Mouse (Mus musculus) right cerebral cortex, adult 18-20 months (tissue): ENCODE data around the gene Trnp1.
"Not testable (repeated sequence)": the region's sequence is repeated elsewhere in the genome, so short reads cannot be mapped to it uniquely, and the experiment has no call there.

ENCODE experiments used
- DNase-seq: peaks from one replicate; pipeline ENCODE4 v3.0.0; 2022; ENCODE audit warnings: mixed read lengths

The Trnp1 gene

DNA sequence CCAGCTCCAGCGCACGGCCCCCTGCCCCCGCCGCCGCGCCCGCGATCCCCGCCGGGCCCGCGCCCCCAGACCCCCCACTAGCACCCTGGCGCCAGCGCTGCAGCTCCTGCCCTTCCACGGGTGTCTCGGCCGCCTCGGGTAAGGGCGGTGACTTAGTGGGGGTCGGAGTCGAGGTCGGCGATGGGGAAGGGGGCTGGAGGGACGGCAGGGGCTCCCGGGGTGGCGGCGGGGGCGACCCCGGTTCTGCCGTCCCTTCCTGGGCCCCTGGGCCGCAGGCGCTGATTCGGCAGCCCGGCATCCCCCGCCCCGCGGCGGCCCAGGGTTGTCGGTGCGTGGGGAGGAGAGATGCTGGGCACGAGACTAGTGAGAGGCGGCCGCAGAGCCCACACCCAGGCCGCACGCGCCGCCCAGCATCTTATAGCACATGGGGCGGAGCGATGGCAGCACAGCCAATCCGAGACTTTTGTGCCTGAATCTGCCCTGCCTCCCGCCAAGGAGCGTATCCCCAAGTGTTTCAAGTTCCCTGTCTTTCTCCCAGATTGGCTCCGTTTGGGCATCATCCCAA is at the start of gene Trnp1:
TSS of gene Trnp1 (minus strand) at position 391 of the 565 bp plus-strand sequence.
- DNase-seq, result peak; percentile 93

DNA sequence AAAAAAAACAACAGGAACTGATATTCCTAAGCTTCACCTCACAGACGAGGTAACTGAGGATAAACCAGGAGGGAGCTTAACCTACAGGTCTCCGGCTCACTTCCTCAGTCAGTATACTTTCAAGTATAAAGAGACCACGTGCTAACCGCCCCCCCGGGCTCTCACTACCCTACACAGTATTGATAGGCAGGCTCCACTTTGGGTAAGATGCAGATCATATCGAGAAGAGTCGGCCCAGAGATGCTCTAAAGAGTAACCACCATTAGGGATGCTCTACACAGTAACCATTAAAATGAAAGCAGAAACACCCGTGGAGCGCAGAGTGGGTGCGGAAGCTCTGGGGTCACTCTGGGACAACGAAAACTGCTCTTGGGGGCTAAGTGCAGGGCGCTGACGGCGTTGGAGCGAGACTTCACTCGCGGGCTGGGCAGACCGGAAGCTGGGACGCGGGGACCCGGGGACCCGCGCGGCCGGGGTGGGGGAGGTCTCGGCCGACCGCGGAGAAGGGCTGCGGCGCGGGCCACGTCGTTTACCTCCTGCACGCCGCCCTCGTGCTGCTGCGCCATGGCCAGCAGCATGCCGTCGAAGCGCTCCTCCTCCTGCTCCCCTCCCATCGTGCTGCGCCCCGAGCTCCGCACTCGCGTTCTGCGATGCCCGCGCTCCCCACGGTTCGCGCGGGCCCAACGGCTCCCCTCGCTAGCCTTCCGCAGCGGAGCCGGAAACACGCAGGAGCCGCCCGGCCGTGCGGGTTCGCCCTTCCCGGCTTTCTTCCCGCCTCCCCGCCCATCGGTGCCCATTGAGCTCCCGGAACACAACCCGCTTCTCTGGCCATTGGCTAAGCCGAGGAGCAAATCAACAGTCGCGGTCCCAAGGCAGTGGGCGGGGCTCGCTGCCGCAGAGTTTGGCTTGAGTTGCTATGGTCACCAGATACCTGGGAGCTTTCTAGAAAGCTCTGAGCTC is 47.2 kb upstream of the Trnp1 start, which contains the start of gene Nudc:
TSS of gene Nudc (minus strand) at position 725 of the 960 bp plus-strand sequence.
- DNase-seq, result peak; percentile 98

DNA sequence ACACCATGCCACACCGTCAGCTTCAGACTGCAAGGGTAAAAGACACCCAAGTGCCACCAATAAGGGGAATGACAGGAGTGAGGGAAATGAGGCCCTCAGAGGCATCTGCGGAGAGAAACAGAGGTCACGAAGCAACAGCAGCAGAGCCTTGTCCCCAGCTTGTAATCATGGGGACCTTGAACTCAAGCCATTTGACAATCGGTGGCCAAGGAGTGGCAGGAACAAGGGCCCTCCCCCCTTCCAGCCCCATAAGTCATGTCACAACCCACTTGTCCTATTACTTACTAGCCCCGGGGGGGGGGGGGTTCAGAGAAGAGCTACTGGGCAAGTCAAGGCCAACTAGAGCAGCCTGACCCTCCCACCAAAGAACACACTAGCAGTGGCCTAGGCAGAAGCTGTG is 38.3 kb upstream of the Trnp1 start:
- no peak for DNase-seq

DNA sequence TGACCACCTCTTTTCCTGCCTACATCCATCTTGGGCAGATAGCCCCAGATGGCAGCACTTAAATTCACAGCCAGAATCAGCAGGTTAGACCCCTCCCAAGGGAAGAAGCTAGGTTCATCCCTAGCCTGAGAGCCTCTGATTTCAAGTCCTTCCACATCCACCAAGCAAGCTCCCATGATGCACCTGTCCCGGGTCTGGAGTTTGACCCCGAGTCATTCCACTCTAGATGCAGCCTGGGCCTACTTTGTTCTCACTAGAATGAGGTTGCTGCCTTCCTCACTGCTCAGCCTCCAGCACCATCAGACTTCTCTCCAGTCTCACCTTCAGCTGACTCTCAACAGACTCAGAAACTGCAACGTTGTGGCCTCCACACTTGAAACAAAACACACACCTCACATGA is 37.7 kb upstream of the Trnp1 start:
- no peak for DNase-seq

DNA sequence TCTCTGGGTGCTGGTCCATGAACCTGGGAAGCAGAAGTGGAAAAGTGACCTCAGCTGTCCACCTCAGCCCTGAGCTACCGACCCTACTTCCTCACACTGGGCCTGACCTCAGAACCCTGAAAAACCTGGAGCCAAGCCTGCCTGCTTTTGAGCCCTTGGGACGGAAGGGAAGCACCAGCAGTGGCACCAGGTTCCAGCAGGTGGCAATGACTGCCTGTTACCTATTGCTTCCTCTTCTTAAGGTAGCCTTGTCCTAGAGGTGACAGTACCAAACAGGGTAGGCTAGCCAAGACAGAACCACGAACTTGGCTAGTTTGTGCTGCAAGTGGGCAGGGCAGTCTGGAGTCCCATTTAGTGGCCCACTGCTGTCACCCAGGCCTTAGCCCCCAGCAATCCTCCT is 34.4 kb upstream of the Trnp1 start:
- DNase-seq, result no peak

DNA sequence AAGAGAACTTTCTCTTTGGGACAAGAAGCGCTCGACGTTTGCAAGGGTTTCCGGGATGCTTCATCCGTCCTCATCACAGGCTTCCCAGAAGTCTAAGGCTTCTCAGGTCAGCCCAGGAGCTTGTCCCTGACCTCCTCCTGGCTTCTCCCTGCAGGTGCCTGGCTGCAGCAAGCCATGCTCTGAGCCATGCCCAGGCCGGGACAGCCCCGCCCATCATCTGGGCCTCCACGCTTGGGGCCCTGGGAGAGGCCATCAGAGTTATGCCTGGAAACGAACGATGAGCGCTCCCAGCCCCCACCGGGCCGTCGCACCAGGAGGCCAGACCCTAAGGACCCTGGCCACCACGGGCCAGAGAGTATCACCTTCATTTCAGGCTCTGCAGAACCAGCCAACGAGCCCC is 29.4 kb upstream of the Trnp1 start:
- DNase-seq, result no peak

DNA sequence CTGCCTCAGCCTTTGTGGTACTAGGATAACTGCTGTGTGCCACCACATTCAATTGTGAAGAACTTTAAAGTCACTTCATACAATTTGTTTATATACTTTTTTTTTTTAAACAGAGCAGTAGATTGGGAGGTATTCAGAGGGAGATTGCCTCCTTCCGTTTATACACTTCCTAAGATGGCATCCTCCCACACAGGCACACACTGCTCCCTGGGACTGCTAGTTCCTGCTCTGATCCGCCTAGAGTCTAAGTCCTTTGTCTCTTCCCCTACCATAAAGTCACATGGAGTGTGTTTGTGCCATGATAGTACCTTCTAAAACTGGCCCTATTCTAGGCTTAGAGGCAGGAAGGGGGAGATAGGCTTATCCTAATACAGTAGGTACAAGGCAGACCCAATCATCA is 23.2 kb upstream of the Trnp1 start:
- DNase-seq, result peak; percentile 28

DNA sequence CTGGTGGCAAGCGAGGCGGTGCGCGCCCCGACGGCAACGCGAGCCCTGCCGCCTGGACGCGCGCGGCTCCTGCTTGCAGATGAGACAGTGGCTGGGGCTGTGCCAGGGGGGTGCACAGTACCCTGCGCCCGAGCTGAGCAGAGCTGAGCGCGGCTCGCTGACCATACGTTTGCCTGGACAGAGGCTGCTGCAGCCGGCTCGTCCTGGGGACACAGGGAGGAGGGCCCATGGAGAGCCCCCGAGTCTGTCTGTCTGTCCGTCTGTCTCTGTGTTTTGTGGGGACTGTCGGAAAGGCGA is 21.0 kb upstream of the Trnp1 start:
- DNase-seq, result no peak

DNA sequence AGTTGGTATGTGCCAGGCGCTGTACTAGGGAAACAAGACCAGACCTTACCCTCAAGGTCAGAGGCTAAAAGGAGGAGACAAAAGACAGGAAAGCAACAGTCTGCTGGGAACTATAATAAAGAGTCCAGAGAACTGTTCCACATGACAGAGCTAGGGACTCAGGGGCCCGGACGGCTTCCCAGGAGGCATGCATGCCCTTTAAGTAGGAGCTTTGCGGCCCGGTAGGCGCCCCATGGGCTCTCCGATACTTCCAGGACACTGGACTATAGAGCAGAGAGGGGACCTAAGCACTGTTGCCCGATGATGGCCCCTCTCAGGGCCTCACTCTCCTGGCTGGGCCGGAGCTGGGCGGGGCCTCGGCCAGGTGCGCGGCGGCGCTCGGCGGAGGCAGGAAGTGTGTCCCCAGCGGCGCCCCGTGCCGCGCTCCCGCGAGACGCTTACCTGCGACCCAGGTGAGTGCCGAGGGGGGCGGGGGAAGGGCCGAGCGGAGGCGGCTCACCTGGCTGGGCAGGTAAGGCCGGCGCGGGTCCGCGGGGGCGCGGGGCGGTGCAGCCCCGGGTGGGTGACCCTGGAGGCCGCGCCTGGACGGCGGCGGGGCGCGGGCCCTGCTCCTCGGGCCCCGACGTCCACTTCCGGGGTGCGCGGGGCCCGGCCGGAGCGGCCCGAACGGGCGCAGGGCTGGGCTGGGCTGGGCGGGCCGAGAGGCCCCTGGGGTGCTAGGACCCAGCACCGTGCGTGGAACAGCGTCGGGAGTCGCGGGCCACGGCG is 20.4 kb upstream of the Trnp1 start, which contains the start of gene Kdf1:
TSS of gene Kdf1 (plus strand) at position 363 of the 768 bp plus-strand sequence.
- DNase-seq, result no peak

DNA sequence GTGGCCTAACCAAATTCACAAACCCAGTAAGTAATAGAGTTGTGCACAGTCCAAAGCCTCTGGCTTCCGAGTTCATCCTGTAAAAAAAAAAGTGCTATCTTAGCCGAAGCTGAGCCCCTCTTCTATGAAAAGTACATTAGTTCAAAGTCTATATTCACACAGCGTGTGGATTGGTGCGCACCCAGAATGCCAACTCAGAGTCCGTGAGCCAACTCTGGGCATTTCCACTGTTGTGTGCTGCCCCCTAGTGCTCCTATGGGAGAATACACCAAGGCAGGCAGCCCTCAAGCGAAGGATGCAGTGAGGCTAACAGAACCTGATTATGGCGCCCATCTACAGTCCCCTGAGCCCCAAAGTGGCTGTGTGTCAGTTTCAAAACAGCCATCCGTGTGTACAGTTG is 14.6 kb upstream of the Trnp1 start:
- peak; percentile 78 for DNase-seq

DNA sequence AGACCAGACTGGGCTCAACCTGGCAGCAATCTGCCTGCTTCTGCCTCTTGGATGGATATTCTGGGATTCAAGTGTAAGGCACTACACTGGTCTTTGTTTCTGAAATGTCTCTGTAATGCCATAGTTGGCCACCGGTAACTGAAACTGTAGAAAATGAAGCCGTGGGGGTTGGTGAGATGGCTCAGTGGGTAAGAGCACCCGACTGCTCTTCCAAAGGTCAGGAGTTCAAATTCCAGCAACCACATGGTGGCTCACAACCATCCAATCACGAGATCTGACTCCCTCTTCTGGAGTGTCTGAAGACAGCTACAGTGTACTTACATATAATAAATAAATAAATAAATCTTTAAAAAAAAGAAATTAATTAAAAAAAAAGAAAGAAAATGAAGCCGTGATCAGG is 14.2 kb upstream of the Trnp1 start:
- not testable (repeated sequence) for DNase-seq

DNA sequence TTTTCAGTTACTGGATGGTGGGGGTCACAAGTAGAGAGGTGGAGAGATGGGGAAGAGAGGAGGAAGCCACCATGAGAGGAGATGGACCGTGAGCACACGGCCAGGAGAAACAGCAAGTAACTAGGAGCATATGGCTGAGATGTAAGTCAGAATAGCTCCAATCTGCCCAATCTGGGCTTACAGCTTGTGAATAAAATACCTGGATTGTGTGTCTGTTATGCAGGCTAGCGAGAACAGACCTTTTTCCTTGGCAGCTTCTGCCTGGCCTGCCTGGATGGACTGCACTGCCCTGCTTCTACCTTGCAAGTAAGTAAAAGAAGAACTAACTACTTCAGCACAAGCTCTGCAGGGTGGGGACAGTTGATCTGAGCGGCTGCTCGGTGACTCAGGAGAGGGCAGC is 12.7 kb upstream of the Trnp1 start:
- DNase-seq, result no peak

DNA sequence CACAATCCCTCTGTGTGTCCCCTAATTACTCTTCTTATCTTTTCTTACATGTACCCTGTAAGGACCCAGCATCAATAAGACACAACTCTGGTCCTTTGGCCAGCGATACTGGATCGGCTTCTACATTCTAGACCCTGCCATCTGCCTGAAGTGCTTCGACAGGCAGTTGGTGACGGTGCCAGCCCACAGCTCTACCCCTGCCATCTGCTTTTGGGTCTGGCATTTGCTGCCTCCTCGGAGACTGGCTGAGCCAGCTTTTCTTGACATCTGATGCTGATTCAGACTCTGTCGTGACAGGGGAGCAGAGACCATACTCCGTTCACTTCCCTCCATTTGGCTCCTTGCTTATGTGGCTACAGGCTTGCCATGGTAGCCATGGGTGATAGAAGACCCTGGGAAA is 10.6 kb upstream of the Trnp1 start:
- peak; percentile 59 for DNase-seq

DNA sequence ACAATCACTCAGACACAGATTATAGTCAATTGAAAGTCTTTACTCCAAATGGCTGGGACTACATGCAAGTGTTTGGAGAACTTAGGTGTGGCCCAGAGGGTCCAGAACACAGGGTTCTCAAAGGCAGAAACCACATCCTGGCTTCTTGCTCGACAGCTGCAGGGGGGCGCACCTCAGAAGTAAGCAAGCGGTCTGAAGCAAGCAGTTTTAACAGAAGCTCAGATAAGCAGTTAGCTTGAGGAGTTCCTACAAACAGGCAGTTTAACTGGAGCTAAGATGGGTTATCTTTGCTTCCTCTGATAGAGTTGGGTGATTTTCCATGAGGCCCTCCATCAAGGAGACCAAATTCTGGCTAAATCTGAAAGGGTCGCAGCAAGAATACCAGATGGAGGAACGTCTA is 8.2 kb upstream of the Trnp1 start:
- no peak for DNase-seq

DNA sequence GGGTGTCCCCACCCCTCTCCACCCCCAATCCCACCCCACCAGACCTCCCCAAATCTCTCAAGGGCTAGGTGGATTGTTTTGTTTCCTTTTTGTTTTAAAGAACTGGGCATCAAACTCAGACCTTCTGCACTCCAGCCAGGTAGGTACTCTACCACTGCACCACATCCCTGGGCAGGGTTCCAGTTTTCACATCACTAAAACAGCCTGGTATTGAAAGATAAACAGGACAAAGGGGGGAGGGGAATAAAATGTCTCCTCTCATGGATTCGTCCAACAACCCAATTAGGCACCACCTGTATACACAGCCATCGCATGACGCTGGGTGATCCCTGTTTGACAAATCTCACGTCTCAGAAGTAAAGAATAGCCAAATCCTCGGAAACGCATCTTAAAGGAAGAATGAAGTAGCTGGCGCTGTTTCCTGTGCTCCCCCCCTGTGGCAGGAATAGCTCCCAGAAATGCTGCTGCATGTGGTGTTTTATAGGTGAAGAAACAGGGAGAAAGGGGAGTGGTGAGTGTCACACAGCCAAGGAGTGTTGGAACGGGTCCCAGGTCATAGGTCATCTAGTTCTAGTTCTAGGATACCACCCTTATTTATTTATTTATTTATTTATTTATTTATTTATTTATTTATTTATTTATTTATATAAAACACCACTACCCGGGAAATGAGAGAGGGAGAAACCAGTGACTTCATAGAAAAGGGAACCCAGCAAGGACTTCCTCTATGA is 6.6 kb upstream of the Trnp1 start:
- DNase-seq, result no peak

DNA sequence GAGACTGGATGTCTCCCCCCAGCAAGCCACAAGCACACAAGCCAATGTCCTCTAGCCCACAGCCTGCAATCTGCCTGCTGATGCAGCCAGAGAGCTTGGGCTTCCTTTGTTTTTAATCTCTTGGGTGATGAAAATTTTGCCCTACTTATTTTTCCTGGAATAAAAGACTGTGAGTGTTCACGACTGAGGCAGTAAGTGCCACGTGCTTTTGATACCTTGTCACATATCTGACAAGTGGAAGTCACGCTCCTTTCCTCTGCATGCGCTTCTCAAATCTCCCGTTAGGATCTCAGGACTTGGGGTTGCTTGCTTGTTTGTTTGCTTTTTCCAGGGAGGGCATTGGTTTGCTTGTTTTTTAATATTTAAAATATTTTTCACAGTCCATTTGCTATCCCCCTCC is 6.0 kb upstream of the Trnp1 start:
- no peak for DNase-seq

DNA sequence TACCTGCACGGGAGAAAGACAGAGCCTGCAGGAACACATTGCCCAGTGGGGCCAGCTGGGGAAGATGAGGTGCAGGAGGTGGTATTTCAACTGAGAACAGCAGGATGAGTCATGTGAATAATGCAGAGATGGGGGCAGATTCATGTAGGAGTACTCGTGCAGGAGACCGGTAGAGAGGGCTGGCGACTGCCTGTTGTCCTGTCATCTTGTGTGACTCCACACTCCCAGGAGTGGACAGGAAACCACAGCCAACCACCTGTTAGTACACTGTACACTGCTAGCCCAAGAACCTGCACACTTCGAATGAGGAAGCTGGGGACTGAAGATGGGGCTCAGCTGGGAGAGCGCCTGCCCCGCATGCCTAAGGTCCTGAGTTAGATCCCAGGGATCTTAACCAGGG is 3.2 kb upstream of the Trnp1 start:
- peak; percentile 49 for DNase-seq

DNA sequence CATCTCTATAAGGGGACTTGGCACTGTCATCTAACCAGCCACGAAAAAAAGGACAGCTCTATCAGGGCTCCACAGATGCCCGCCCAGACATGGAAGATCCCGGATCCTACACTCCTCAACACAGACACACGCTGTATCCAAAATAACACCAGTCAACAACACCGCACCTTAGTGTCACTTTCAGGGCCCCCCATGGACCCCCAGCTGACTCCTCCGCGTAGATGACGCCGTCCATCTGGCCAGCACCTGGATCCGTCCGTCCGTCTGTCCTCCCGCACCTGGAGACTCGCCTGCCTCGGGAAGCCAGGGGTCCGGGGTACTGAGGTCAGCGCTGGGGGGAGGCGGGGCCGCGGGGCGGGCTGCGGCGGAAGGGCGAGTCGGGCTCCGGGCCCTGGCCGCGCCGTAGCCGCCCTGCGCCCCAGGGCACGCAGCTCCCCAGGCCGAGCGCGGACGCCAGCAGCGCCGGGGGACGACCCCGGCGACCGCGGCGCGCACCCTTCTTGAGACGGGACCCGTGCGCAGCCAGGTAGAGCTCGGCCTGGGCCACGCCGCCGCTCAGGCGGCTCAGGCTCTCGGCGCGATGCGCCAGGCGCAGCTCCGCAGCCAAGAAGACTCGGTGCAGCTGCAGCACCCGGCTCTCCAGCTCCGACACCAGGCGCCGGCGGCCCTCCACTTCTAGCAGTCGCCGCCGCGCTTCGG is 740 bp downstream of the Trnp1 start:
- DNase-seq, result no peak

DNA sequence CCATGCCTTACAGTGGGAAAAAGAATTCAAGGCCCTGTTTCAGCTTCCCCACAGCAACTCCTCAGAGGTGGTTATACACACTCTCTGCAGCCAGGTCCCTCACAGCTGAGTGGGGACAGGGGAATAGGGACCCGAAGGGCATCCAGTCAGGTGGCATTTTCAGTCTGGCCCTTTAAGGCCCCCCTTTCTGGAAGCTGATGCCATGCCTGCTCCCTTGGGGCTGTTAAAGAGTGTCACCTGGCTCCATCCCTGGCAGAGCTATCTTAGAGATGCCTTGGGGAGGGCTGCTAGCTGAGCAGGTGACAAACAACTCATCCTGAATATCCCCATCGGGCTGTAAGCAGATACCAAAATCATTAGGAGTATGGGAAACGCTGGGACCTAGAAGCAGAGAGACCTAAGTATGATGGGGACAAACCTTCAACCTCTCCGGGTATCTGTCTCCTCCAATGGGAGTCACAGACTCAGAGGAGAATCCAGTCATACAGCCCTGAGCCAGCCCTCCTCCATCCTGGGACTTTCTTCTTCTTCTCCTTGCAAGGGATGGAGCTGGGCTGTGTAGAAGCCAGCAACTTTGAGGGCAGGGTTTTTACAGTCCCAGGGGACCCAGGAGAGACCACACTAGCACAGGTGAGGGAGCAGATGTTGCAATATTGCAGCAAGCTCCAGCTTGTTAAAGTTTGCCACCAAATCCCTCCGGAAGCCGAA is 1.5 kb downstream of the Trnp1 start:
- DNase-seq, result no peak

DNA sequence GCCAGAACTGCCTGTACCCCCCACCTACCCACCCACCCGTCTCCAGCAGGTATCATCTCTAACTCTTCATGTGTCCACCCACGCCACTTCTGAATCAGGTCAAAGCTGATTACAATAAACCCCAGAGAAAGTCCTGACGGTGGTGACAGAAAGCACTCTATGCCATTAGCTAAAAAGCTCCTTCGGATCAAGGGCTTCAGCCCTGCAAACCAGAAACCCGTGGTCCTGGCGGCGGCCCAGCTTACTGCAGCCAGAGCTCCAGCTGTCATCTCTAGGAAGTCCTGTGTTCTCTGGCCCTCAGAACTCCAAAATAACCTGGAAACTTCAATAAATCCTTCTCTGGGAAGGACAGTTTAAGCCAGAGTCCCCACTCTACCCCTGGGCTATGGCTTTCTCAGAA is 2.6 kb downstream of the Trnp1 start:
- no peak for DNase-seq

DNA sequence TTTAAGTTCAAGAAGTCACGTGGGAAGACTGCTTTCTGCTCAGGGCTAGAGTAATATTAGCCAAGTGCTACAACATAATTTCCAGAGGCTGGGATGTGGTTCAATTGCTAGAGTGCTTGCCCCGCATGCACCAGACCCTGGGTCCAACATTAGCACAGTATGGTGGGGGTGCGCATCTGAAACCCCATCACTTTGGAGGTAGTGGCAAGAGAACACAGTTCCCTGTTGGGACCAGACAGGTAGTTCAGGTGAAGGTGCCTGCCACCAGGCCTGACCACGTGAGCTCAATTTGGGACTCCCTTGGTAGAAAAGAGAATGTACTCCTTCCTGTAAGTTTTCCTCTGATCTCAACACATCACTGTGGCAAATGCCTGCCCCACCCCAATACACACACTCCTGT is 3.5 kb downstream of the Trnp1 start:
- no peak for DNase-seq

DNA sequence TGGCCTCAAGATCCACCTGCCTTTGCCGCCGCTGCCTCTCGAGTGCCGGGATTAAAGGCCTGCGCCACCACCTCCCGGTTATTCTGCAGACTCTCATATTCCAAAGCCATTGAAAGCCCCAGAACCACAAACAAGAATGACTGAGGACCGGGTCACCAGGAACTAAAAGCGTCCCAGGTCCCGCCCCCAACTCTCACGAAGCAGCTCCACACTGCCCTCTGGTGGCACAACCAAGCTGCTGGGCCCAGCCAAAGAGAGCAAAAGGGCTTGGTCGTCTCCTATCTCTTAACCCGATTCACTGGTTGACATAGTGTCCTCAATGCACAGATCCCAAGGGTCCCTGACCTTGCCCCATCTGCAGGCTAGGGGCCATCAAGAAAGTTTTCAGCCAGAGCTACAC is 3.9 kb downstream of the Trnp1 start:
- peak; percentile 79 for DNase-seq
